Mouse (Mus musculus): ENCODE data around the gene Syp. TPM values are rescaled to one million over a fixed set of nuclear protein-coding genes. Genes with fewer than 3 reads are reported as not detected.

Syp gene
- total RNA-seq (2014; rRNA removed; ENCODE audit: low replicate concordance) (1.6 TPM in 1 of 2 replicates, not detected in the other), polyA plus RNA-seq (2015; fragmentation: Nextera tagmentation; extraction: Ambion mirVana) (0.27 and 0.51 TPM in 2 replicates)

DNA sequence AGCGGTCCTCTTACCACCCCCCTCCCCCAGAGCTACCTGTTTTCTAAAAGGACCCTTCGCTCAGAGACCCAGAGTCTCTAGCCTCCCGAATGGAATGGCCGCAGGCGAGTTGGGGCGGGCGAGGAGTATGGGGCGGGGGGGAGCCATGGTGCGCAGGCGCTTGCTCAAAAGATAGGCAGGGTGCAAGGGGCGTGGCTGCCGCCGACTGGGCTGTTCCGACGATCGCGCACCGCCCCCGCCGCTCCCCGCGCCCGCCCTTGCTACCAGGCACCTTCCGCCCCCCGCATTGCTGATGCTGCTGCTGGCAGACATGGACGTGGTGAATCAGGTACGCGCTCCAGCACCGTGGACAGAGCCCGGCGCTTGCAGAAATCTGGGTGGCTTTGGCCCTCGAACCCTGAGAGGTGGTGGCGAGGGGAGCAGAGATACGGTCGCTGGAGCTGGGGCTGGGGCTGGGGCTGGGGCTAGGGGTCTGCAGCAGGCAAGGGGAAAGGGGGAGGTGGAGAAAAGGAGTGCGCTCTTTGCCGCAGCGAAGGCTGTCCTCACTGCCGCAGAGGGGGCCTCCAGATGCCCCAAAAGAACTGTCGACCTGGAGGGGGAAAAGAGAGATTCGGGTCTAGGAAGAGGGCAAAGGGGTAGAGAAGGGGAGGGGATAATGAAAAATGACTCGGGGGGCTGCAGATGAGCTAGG lies at the start of gene Syp:
Syp (plus strand) TSS at position 71 of the 691 bp plus-strand sequence.
- TF ChIP-seq EP300 (IDR thresholded peaks at IDR 0.05; ENCODE audit: low read depth) (no peak), CTCF (IDR thresholded peaks at IDR 0.05; ENCODE audit: low read depth) (no peak)
- peak; percentile 69 for ATAC-seq (ENCODE audit: insufficient read depth, low read depth)
- peak; percentile 30 for DNase-seq (ENCODE audit: low spot score)

GRCm38 (mm10) chrX:7595371-7595770 lies 42.9 kb upstream of the Syp start:
- H3K4me3 ChIP-seq (ENCODE audit: low read depth, low read length): no peak overlapping the region
- no peaks in the 10 kb centered on the region for H3K27me3 ChIP-seq (ENCODE audit: control insufficient read depth, insufficient read depth, low read length)
- no peak overlapping the region for H3K4me2 ChIP-seq (ENCODE audit: low read depth, low read length)
- H3K9ac ChIP-seq (replicated peaks; ENCODE audit: low read depth, low read length): no peak overlapping the region
- H3K27ac ChIP-seq (ENCODE audit: low read depth): no peak overlapping the region
- TF ChIP-seq EP300 (IDR thresholded peaks at IDR 0.05; ENCODE audit: low read depth) (no peak), CTCF (IDR thresholded peaks at IDR 0.05; ENCODE audit: low read depth) (no peak)
- H3K9me3 ChIP-seq (replicated peaks; ENCODE audit: control insufficient read depth, low read length): no peaks in the 10 kb centered on the region
- ATAC-seq (ENCODE audit: insufficient read depth, low read depth): no peak
- 73% methylated on average over 9 of the region's 9 CpGs for WGBS
- H3K36me3 ChIP-seq (replicated peaks; ENCODE audit: control insufficient read depth, insufficient read depth, low read length): peaks cover 14% of the 10 kb centered on the region
- DNase-seq (ENCODE audit: low spot score): no peak
- no peaks in the 10 kb centered on the region for H3K4me1 ChIP-seq (ENCODE audit: control insufficient read depth, insufficient read depth)

More for the DNA sequence above, at the start of gene Syp:
- H3K4me1 ChIP-seq (ENCODE audit: control insufficient read depth, insufficient read depth): no peaks in the 10 kb centered on the region
- peaks cover 8% of the 10 kb centered on the region; the same call in 1 of the 2 replicates for H3K27me3 ChIP-seq (ENCODE audit: control insufficient read depth, insufficient read depth, low read length)
- H3K9me3 ChIP-seq (replicated peaks; ENCODE audit: control insufficient read depth, low read length): no peaks in the 10 kb centered on the region
- WGBS: 19% methylated on average over 38 of the region's 42 CpGs
- H3K4me2 ChIP-seq (ENCODE audit: low read depth, low read length): peak within 1 kb of the TSS; percentile 33
- H3K36me3 ChIP-seq (replicated peaks; ENCODE audit: control insufficient read depth, insufficient read depth, low read length): no peaks in the 10 kb centered on the region
- no peak within 1 kb of the TSS for H3K9ac ChIP-seq (replicated peaks; ENCODE audit: low read depth, low read length)
- H3K27ac ChIP-seq (ENCODE audit: low read depth): no peak within 1 kb of the TSS
- H3K4me3 ChIP-seq (ENCODE audit: low read depth, low read length): peak within 1 kb of the TSS; percentile 13; the same call in 1 of the 2 replicates

GRCm38 (mm10) chrX:7604004-7604403 lies 34.3 kb upstream of the Syp start:
- no peak overlapping the region for H3K9ac ChIP-seq (replicated peaks; ENCODE audit: low read depth, low read length)
- 78% methylated on average over 7 of the region's 7 CpGs for WGBS
- ATAC-seq (ENCODE audit: insufficient read depth, low read depth): no peak
- H3K27ac ChIP-seq (ENCODE audit: low read depth): no peak overlapping the region
- no peaks in the 10 kb centered on the region for H3K9me3 ChIP-seq (replicated peaks; ENCODE audit: control insufficient read depth, low read length)
- peak overlapping the region; percentile 66; the same call in 1 of the 2 replicates for H3K4me2 ChIP-seq (ENCODE audit: low read depth, low read length)
- no peaks in the 10 kb centered on the region for H3K27me3 ChIP-seq (ENCODE audit: control insufficient read depth, insufficient read depth, low read length)
- H3K4me1 ChIP-seq (ENCODE audit: control insufficient read depth, insufficient read depth): no peaks in the 10 kb centered on the region
- no peak overlapping the region for H3K4me3 ChIP-seq (ENCODE audit: low read depth, low read length)
- DNase-seq (ENCODE audit: low spot score): no peak
- TF ChIP-seq CTCF (IDR thresholded peaks at IDR 0.05; ENCODE audit: low read depth) (no peak), EP300 (IDR thresholded peaks at IDR 0.05; ENCODE audit: low read depth) (no peak)
- no peaks in the 10 kb centered on the region for H3K36me3 ChIP-seq (replicated peaks; ENCODE audit: control insufficient read depth, insufficient read depth, low read length)

- no peaks in the 10 kb centered on the region for H3K27me3 ChIP-seq (ENCODE audit: control insufficient read depth, insufficient read depth, low read length)
- no peak for TF ChIP-seq CTCF (IDR thresholded peaks at IDR 0.05; ENCODE audit: low read depth)
- TF ChIP-seq EP300 (IDR thresholded peaks at IDR 0.05; ENCODE audit: low read depth): no peak
- H3K9me3 ChIP-seq (replicated peaks; ENCODE audit: control insufficient read depth, low read length): no peaks in the 10 kb centered on the region
- peak within 1 kb of the TSS; percentile 66 for H3K4me2 ChIP-seq (ENCODE audit: low read depth, low read length)
- no peak within 1 kb of the TSS for H3K27ac ChIP-seq (ENCODE audit: low read depth)
- DNase-seq (ENCODE audit: low spot score): peak; percentile 85
- H3K36me3 ChIP-seq (replicated peaks; ENCODE audit: control insufficient read depth, insufficient read depth, low read length): no peaks in the 10 kb centered on the region
- no peaks in the 10 kb centered on the region for H3K4me1 ChIP-seq (ENCODE audit: control insufficient read depth, insufficient read depth)
- no peak within 1 kb of the TSS for H3K9ac ChIP-seq (replicated peaks; ENCODE audit: low read depth, low read length)
- H3K4me3 ChIP-seq (ENCODE audit: low read depth, low read length): peak within 1 kb of the TSS; percentile 54
- peak; percentile 95 for ATAC-seq (ENCODE audit: insufficient read depth, low read depth)
- WGBS: 16% methylated on average over 28 of the region's 28 CpGs
Observed at GRCm38 (mm10) chrX:7604879-7605574, 33.2 kb upstream of the Syp start, which contains the start of gene Ccdc22. Ccdc22 (minus strand) TSS chrX:7605517.

GRCm38 (mm10) chrX:7605575-7605941 lies 32.7 kb upstream of the Syp start:
- no peak for ATAC-seq (ENCODE audit: insufficient read depth, low read depth)
- no peaks in the 10 kb centered on the region for H3K9me3 ChIP-seq (replicated peaks; ENCODE audit: control insufficient read depth, low read length)
- H3K4me2 ChIP-seq (ENCODE audit: low read depth, low read length): no peak overlapping the region
- H3K4me3 ChIP-seq (ENCODE audit: low read depth, low read length): peak overlapping the region; percentile 54; the same call in 1 of the 2 replicates
- WGBS: 38% methylated on average over 8 of the region's 8 CpGs
- no peak overlapping the region for H3K27ac ChIP-seq (ENCODE audit: low read depth)
- no peak overlapping the region for H3K9ac ChIP-seq (replicated peaks; ENCODE audit: low read depth, low read length)
- no peaks in the 10 kb centered on the region for H3K27me3 ChIP-seq (ENCODE audit: control insufficient read depth, insufficient read depth, low read length)
- TF ChIP-seq CTCF (IDR thresholded peaks at IDR 0.05; ENCODE audit: low read depth): no peak
- TF ChIP-seq EP300 (IDR thresholded peaks at IDR 0.05; ENCODE audit: low read depth): no peak
- no peaks in the 10 kb centered on the region for H3K4me1 ChIP-seq (ENCODE audit: control insufficient read depth, insufficient read depth)
- DNase-seq (ENCODE audit: low spot score): no peak
- H3K36me3 ChIP-seq (replicated peaks; ENCODE audit: control insufficient read depth, insufficient read depth, low read length): no peaks in the 10 kb centered on the region
